Mouse (Mus musculus) lung, adult 2 months (tissue): ENCODE measurements around the gene Srek1. TPM values are rescaled to one million over a fixed set of nuclear protein-coding genes. Genes with fewer than 3 reads are reported as not detected.
A peak's percentile ranks its signal among the peaks of the same experiment; 100 is the strongest.

Experiments
- DNase-seq: peaks from one replicate; pipeline ENCODE4 v3.0.0; 2022
- H3K4me1 ChIP-seq: fragments of 200-500 bp; 2 replicates; pipeline ENCODE4 v1.6.1; 2011; ENCODE audit warnings: low read length; ENCODE audit not compliant: control insufficient read depth, insufficient read depth
- H3K4me3 ChIP-seq: fragments of 200-500 bp; replicated peaks from 2 replicates; pipeline ENCODE3; 2011; ENCODE audit warnings: low read depth, mild to moderate bottlenecking, control low read depth, low read length; ENCODE audit errors: extremely low read depth
- CTCF ChIP-seq: fragments of 200-500 bp; IDR thresholded peaks from 2 replicates; pipeline ENCODE4 v1.5.1; 2011; ENCODE audit warnings: mild to moderate bottlenecking, low read length, control low read depth; ENCODE audit not compliant: insufficient read depth
- POLR2A ChIP-seq: fragments of 200-500 bp; IDR thresholded peaks from 2 replicates; pipeline ENCODE4 v1.6.1; 2011; ENCODE audit warnings: low read depth, mild to moderate bottlenecking, control low read depth, low read length, borderline replicate concordance; ENCODE audit errors: extremely low read depth
- WGBS: fragments of 180-500 bp; shearing (Covaris S2); methylation state at CpG from one replicate; pipeline ENCODE4 v1.1.7; 2018; 5-methylcytosine and 5-hydroxymethylcytosine counted together
- polyA plus RNA-seq: library from polyadenylated mRNA; depleted of rRNA; stranded (reverse); fragments of >200 nt; gene quantifications from 2 replicates; pipeline ENCODE4 v1.2.3, GENCODE M21; 2012; rRNA removed

The Srek1 gene
- polyA plus RNA-seq = 48.6 and 60.7 TPM in 2 replicates

- TF ChIP-seq CTCF (no peak), POLR2A (peak; percentile 77; the same call in 1 of the 2 replicates)
- WGBS = under 1% methylated on average over 81 of the region's 81 CpGs
- peak; percentile 91 for DNase-seq
- Histone ChIP-seq H3K4me3 (peak within 1 kb of the TSS; percentile 93), H3K4me1 (peaks cover 7% of the 10 kb centered on the region)
These were observed at the start of gene Srek1 for GRCm38 (mm10) chr13:103774119-103774757. Gene Srek1 (minus strand): TSS chr13:103774608.

GRCm38 (mm10) chr13:103822270-103822669, 47.9 kb upstream of the Srek1 start:
- no peaks in the 10 kb centered on the region for H3K4me1 ChIP-seq
- TF ChIP-seq POLR2A (no peak), CTCF (no peak)
- H3K4me3 ChIP-seq = no peak overlapping the region
- no peak for DNase-seq
- 68% methylated on average over 1 of the region's 1 CpGs for WGBS

GRCm38 (mm10) chr13:103819377-103819776, 45.0 kb upstream of the Srek1 start:
- DNase-seq = no peak
- WGBS = 73% methylated on average over 5 of the region's 5 CpGs
- H3K4me3 ChIP-seq = no peak overlapping the region
- TF ChIP-seq CTCF (no peak), POLR2A (no peak)
- no peaks in the 10 kb centered on the region for H3K4me1 ChIP-seq

- no peaks in the 10 kb centered on the region for H3K4me1 ChIP-seq
- WGBS = 86% methylated on average over 3 of the region's 3 CpGs
- no peak overlapping the region for H3K4me3 ChIP-seq
- TF ChIP-seq CTCF = no peak
- TF ChIP-seq POLR2A = no peak
- DNase-seq = no peak
These were observed 43.5 kb upstream of the Srek1 start for GRCm38 (mm10) chr13:103817935-103818334.

- H3K4me3 ChIP-seq = no peak overlapping the region
- WGBS = 64% methylated on average over 5 of the region's 5 CpGs
- no peak for DNase-seq
- no peaks in the 10 kb centered on the region for H3K4me1 ChIP-seq
- TF ChIP-seq POLR2A (no peak), CTCF (no peak)
These were observed 33.1 kb upstream of the Srek1 start for GRCm38 (mm10) chr13:103807464-103807863.

GRCm38 (mm10) chr13:103806210-103806851, 31.9 kb upstream of the Srek1 start:
- WGBS = 64% methylated on average over 6 of the region's 6 CpGs
- no peaks in the 10 kb centered on the region for H3K4me1 ChIP-seq
- H3K4me3 ChIP-seq = no peak overlapping the region
- DNase-seq = no peak
- TF ChIP-seq POLR2A (no peak), CTCF (no peak)

- H3K4me3 ChIP-seq = no peak overlapping the region
- no peaks in the 10 kb centered on the region for H3K4me1 ChIP-seq
- TF ChIP-seq CTCF (no peak), POLR2A (no peak)
- 88% methylated on average over 5 of the region's 5 CpGs for WGBS
- DNase-seq = no peak
These were observed 29.3 kb upstream of the Srek1 start for GRCm38 (mm10) chr13:103803721-103804120.

GRCm38 (mm10) chr13:103801021-103801420, 26.6 kb upstream of the Srek1 start:
- 88% methylated on average over 1 of the region's 1 CpGs for WGBS
- DNase-seq = no peak

GRCm38 (mm10) chr13:103794688-103795543, 20.5 kb upstream of the Srek1 start:
- Histone ChIP-seq H3K4me1 (no peaks in the 10 kb centered on the region), H3K4me3 (no peak overlapping the region)
- DNase-seq = no peak
- 89% methylated on average over 9 of the region's 9 CpGs for WGBS
- TF ChIP-seq POLR2A (no peak), CTCF (no peak)

More at GRCm38 (mm10) chr13:103801021-103801420, 26.6 kb upstream of the Srek1 start:
- TF ChIP-seq CTCF (no peak), POLR2A (no peak)
- Histone ChIP-seq H3K4me3 (no peak overlapping the region), H3K4me1 (no peaks in the 10 kb centered on the region)
